Mouse (Mus musculus): ENCODE results near the gene Milr1.

Milr1 gene

DNA sequence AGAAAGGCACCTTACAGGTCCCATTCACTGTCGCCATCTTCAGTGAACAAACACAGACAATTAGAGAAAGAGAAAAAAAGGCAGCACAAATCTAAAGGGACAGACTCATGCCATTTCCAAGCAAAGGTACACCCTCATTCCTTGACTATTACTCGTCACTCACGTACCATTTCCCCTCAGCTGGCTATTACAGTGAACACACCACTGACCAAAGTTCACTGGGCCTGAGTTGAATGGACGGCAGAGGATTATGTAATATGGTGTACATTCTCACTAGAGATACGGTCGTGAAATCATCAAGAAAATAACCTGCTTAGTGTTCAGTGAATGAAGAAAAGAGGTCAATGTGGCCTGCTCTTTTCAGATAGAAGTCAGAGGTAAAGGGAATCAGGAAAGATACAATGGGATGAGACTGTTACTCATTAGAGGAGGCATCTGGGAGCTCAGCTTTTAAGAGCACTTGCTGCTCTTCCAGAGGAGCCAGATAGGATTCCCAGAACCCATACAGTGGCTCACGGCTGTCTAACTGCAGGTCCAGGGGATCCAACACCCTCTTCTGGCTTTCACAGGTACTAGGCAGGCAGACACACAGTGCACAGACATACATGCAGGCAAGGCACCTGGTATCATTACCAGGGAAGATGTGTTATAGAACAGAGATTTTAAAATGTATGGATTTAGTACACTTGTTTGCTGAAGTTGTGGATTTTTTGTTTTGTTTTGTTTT lies 61.5 kb downstream of the Milr1 start:
- DNase-seq (ENCODE audit: low read depth, low spot score): no peak

DNA sequence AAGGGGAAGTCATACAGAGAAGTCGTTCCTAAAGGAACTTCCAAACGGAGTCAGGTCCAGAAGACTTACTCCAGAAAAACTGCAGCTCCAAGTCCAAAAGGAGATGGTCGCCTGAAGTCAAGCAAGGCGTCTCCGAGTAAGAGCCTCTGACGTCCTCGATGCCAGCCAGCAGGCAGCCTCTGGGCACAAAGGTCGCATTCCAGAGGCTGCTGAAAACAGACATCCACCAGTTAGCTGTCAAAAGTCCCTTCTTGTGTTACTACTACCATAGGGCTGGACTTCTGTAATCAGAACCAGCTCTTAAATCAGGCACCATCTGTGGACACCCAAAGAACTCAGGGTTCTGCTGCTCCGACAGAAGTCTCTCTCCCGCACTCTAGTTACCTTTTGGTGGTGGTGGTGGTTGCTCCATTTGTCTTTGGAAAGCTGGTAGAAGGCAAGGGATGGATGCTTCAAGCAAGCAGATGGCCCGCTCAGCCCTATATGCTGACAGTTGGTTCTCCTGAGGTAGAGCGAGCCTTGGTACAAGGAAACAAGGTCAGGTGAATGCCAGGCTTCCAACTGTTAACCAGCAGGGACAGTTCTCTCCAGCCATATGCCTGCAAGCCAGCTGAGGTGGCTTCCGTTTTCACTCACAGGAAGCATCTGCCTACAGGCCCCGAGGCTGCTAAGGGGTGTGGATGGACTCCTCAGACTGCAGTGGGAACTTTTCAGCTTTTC lies 63.7 kb downstream of the Milr1 start:
- no peak for DNase-seq (ENCODE audit: low read depth, low spot score)

DNA sequence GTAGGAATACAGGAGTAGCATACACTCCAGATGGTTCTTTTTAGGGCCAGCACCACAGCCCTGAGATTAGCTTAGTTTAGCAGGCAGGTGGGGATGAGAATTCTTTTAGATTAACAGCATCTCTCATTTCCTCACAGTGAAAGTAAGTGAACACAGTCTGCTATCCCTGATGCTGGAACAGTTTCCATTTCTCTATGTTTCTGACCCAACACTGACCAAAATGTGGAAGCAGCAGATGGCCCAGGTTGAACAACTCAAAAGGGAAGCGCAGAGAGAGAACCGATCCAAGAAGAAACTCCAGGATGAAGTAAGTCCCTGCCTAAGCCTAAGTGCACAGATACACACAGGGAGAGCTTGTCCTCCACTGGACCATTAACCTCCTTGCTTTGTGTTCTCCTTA lies 64.3 kb downstream of the Milr1 start:
- no peak for DNase-seq (ENCODE audit: low read depth, low spot score)

DNA sequence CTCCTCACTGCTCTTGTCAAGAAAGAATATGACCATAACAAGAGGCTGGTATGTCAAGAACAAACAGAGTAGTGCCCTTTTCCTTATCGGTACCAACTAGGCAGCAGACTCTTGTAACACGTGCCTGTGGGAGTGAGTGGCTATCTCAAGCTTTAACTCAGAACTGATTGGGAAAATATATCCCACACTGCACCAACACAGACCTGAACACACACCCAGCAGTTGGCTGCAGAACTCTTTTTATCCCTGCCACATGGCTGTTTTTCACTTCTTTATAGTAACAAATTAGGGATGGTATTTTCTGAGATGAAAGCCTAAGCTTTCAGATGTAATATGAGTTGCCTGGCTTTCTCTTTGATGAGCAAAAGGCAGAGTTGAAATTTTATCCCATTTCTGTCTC lies 64.7 kb downstream of the Milr1 start:
- DNase-seq (ENCODE audit: low read depth, low spot score): no peak

DNA sequence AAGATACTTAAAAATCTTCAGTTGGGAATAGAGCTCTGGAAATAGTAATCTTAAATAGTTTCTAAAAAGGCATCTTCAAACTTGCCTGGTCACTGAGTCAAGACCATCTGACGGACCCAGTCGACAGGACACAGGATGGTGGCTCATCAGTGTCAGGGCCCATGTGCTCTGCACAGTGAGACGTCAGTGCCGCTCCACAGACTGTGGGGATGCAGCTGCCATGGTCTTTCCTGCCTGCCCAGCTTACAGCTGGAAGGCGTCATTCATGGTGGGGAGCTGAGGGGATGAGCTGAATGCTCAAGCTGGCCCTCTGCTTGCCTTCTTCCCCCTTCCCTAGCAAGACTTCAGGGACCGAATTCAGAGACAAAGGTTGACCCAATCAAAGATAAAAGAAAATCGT lies 65.3 kb downstream of the Milr1 start:
- no peak for DNase-seq (ENCODE audit: low read depth, low spot score)

DNA sequence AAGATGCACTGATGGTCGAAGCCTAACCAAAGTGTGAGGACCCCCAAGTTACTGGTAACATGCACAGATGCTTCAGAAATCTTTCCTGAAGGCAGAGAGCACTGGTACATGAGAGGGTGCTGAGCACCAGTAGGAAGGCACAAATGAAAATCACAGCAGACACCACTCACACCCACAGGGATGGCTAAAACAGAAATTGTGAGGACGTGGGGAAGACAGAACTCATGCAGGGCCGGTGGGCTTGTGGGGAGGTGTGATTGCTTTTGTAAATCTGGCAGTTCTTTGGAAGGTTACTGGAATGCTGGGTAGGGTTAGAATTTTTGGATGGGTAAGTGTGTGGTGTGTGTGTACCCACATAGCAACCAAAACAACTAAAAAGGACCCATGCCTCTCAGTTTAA lies 66.1 kb downstream of the Milr1 start:
- no peak for DNase-seq (ENCODE audit: low read depth, low spot score)

DNA sequence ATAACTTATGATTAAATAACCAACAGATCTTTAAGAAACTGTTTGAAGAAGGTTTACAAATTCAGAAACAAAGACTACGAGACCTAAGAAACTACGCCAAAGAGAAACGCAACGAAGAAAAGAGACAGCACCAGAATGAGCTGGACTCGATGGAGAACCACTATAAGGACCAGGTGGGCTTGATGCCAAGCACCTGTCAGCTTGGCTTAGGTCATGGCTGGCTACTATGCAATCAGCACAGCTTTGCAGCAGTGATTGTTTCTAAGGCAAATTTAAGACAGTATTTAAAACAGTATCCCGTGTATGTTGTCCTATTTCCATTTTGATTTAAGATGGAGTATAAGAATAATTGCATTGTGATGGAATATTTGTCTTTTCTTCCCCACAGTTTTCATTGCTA lies 66.8 kb downstream of the Milr1 start:
- no peak for DNase-seq (ENCODE audit: low read depth, low spot score)

DNA sequence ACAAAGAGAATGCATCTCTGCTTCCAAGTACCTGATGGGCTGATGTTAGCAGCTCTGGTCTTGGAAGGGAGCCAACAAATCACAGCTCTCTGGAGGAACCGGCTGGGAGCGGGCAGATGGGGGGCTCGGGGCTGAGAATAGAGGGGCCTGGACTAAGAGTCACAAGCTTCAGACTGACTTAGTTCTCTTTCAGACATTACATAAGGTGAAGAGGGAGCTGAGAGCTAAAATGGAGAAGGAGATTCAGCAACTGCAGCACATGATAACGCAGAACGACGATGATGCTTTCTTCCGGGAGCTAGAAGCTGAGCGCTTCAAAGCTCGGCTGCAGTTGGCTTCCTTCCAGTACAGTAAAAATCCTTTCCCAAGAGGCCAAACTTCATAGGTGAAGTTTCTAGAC lies 67.3 kb downstream of the Milr1 start:
- DNase-seq (ENCODE audit: low read depth, low spot score): no peak
